Mouse (Mus musculus) layer of hippocampus, adult 18-20 months (tissue): ENCODE data around the gene Jrkl. TPM values are rescaled to one million over a fixed set of nuclear protein-coding genes. Genes with fewer than 3 reads are reported as not detected.

ENCODE experiments used
- total RNA-seq, 2 experiments: library from RNA; stranded (reverse); gene quantifications; 2 replicates each; pipeline ENCODE4 v1.2.3; 2021

Gene Jrkl
- total RNA-seq, 2 experiments from 2014 or later, result 8.7 to 8.9 TPM

Other genes with a start within 250 kb of the Jrkl start
- 10 to 100 TPM; 16.1 to 16.8 TPM for gene Ccdc82, start 1.1 kb upstream of the Jrkl start, total RNA-seq
- gene Maml2, start 52.1 kb upstream of the Jrkl start, total RNA-seq, result 10 to 100 TPM; 22.1 to 23.9 TPM
- not detected for gene Gm17571, start 200.9 kb upstream of the Jrkl start, total RNA-seq